Mouse (Mus musculus) G1E (cell line): Measurements from ENCODE around the gene Ccnjl. TPM values are rescaled to one million over a fixed set of nuclear protein-coding genes. Genes with fewer than 3 reads are reported as not detected.

Experiments
- ATAC-seq: 2 replicates; pipeline ENCODE4 v1.8.0; 2016; ENCODE audit warnings: mild to moderate bottlenecking; ENCODE audit not compliant: insufficient number of reproducible peaks, poor library complexity, low FRiP score, severe bottlenecking; ENCODE audit errors: extremely low read depth
- DNase-seq: peaks from one replicate; pipeline ENCODE4 v3.0.0; 2012; ENCODE audit warnings: low spot score
- H3K27me3 ChIP-seq: 2 replicates; pipeline ENCODE4 v1.6.1; 2012; ENCODE audit warnings: mild to moderate bottlenecking, low read length, inconsistent platforms; ENCODE audit not compliant: insufficient read depth
- H3K36me3 ChIP-seq: replicated peaks from 2 replicates; pipeline ENCODE3; 2012; ENCODE audit warnings: mild to moderate bottlenecking, inconsistent platforms
- H3K4me1 ChIP-seq: 2 replicates; pipeline ENCODE4 v1.6.1; 2012; ENCODE audit warnings: low read depth, low read length, inconsistent platforms, mixed read lengths; ENCODE audit not compliant: insufficient read depth
- H3K4me3 ChIP-seq: 2 replicates; pipeline ENCODE4 v1.5.1; 2012; ENCODE audit warnings: low read depth, mild to moderate bottlenecking, inconsistent platforms, low read length, moderate library complexity, mixed read lengths
- H3K9me3 ChIP-seq: replicated peaks from 2 replicates; pipeline ENCODE4 v1.6.1; 2012; ENCODE audit warnings: inconsistent platforms
- CTCF ChIP-seq: IDR thresholded peaks from 2 replicates; pipeline ENCODE4 v1.5.1; 2012; ENCODE audit warnings: low read depth, low read length, inconsistent platforms, mixed read lengths
- GATA1 ChIP-seq: IDR thresholded peaks from 2 replicates; pipeline ENCODE4 v1.6.1; 2012; ENCODE audit warnings: borderline replicate concordance, low read length, inconsistent platforms, mixed read lengths
- GATA2 ChIP-seq: IDR thresholded peaks from 2 replicates; pipeline ENCODE4 v1.6.1; 2012; ENCODE audit warnings: low read depth, low read length, inconsistent platforms, borderline replicate concordance
- POLR2AphosphoS5 ChIP-seq: IDR thresholded peaks from 2 replicates; pipeline ENCODE4 v1.6.1; 2012; ENCODE audit warnings: low read depth, low read length, inconsistent platforms; ENCODE audit not compliant: insufficient replicate concordance
- TAL1 ChIP-seq: conservative IDR thresholded peaks from 2 replicates; pipeline ENCODE4 v1.6.1; 2012; ENCODE audit warnings: low read depth, low read length, inconsistent platforms, mixed read lengths
- polyA plus RNA-seq: library from polyadenylated mRNA; stranded (reverse); fragments of >175 nt; gene quantifications from 2 replicates; pipeline ENCODE4 v1.2.3, GENCODE M21; 2012
- total RNA-seq, 2 experiments: library from RNA; stranded (forward) in 1 of 2; stranded (reverse) in 1 of 2; fragments of 200-1000 nt in 1 of 2; fragments of >200 nt in 1 of 2; fragmentation: Nextera tagmentation in 1 of 2; gene quantifications; 2 replicates each; pipeline ENCODE4 v1.2.3; 2014 to 2017

The Ccnjl gene
- total and polyA plus RNA-seq, 3 experiments = 0.16 TPM; not detected in 2

GRCm38 (mm10) chr11:43575061-43575375, 46.4 kb downstream of the Ccnjl start:
- no peaks in the 10 kb centered on the region for H3K9me3 ChIP-seq
- ATAC-seq = no peak
- peaks cover 3% of the 10 kb centered on the region; the same call in 1 of the 2 replicates for H3K27me3 ChIP-seq
- DNase-seq = no peak
- no peaks in the 10 kb centered on the region for H3K4me1 ChIP-seq
- no peak for TF ChIP-seq TAL1
- no peak for TF ChIP-seq GATA2
- no peak for TF ChIP-seq POLR2AphosphoS5
- TF ChIP-seq CTCF = no peak
- TF ChIP-seq GATA1 = no peak
- no peak overlapping the region for H3K4me3 ChIP-seq
- no peaks in the 10 kb centered on the region for H3K36me3 ChIP-seq

- no peak for DNase-seq
- no peak for ATAC-seq
- no peaks in the 10 kb centered on the region for H3K36me3 ChIP-seq
- no peaks in the 10 kb centered on the region for H3K4me1 ChIP-seq
- peaks cover 3% of the 10 kb centered on the region; the same call in 1 of the 2 replicates for H3K27me3 ChIP-seq
- no peaks in the 10 kb centered on the region for H3K9me3 ChIP-seq
- H3K4me3 ChIP-seq = no peak overlapping the region
- TF ChIP-seq POLR2AphosphoS5 (no peak), CTCF (no peak), GATA2 (no peak), GATA1 (no peak), TAL1 (no peak)
Observed at GRCm38 (mm10) chr11:43575376-43576151, 47.0 kb downstream of the Ccnjl start.

DNA sequence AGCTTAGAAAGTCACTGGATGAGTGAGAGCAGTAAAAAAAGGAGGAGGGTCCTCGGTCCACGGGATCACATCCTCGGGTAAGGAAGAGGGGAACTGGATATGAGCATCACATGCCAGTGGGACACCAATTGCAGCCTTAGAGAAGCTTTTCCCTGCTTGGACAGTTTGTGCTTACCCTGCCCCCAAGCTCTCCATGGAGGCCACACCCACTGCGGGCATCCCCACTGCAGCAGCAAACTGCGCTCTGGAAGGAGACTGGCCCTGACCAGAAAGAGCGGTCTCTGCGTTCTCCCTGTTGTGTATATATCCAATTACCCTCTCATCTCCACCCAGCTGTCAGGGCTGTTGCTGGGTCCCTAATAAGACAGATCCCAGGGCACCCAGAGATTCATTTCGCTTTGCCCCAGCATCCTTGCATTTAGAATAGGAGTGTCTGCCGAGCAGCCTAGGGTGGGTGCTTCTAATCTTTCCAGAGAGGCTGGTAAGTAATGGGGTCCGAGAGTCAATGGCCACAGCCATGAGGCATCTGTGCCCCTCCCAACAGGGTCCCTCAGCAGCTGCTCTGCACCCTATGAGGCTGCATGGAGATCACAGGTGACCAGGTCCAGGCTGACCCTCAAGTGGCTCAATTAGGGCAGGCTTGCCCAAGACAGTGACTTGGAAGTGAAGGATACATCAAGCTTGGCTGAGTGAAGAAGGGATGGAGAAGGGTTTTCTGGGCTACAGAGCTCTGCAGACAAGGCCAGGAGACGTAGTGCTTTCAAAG, 49.3 kb downstream of the Ccnjl start:
- H3K9me3 ChIP-seq = no peaks in the 10 kb centered on the region
- H3K36me3 ChIP-seq = no peaks in the 10 kb centered on the region
- no peaks in the 10 kb centered on the region for H3K4me1 ChIP-seq
- no peak overlapping the region for H3K4me3 ChIP-seq
- H3K27me3 ChIP-seq = peaks cover 3% of the 10 kb centered on the region; the same call in 1 of the 2 replicates
- no peak for TF ChIP-seq GATA1
- ATAC-seq (no peak), DNase-seq (no peak)

GRCm38 (mm10) chr11:43585211-43586005, 56.8 kb downstream of the Ccnjl start:
- Histone ChIP-seq H3K9me3 (no peaks in the 10 kb centered on the region), H3K36me3 (no peaks in the 10 kb centered on the region), H3K27me3 (no peaks in the 10 kb centered on the region), H3K4me1 (no peaks in the 10 kb centered on the region), H3K4me3 (no peak overlapping the region)
- TF ChIP-seq POLR2AphosphoS5 (no peak), CTCF (no peak), GATA1 (no peak), GATA2 (no peak), TAL1 (no peak)
- ATAC-seq (no peak), DNase-seq (no peak)

- no peaks in the 10 kb centered on the region for H3K4me1 ChIP-seq
- ATAC-seq (no peak), DNase-seq (no peak)
- no peak for TF ChIP-seq TAL1
- TF ChIP-seq CTCF = peak; percentile 19; the same call in 1 of the 2 replicates
- no peaks in the 10 kb centered on the region for H3K9me3 ChIP-seq
- H3K36me3 ChIP-seq = no peaks in the 10 kb centered on the region
- no peak within 1 kb of the TSS for H3K4me3 ChIP-seq
- H3K27me3 ChIP-seq = no peaks in the 10 kb centered on the region
Observed at GRCm38 (mm10) chr11:43586324-43587090, 57.9 kb downstream of the Ccnjl start, which contains the start of gene 4933415A04Rik. TSS of gene 4933415A04Rik (plus strand) at chr11:43587040.
